Comparison of ENCODE assay signal across 8 mouse cellular contexts in the genomic region with DNA sequence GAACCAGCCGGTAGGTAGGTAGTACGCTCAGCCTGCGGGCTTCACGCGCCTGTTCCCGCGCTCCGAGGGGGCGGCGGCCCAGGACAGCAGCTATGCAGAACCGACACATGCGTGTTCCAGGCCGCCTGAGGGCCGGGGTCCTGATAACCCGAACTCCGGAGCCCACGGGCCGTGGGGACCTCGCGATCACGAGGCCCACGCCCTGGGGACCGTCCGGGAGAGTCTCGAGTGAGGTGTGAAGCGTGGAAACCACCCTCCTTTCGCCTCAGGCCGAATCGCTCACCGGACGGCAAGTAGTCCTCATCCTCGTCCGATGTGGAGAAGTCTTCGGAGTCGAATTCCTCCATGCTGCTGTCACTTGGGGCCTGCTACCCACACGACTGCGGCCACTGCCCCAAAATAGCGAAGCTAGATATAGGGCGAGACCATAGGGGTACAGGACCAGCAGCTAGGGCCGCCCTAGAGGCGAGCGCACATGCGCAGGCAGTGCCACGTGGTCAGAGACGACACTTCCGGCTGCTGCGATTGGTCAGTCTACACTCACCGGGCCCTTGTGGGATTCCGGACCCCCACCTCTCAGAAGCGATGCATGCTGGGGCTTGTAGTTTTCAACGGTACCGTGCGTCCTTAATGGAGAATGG. TPM values are rescaled to one million over a fixed set of nuclear protein-coding genes. Genes with fewer than 3 reads are reported as not detected.
DNase-seq lines count a peak whose midpoint lies in the region; ATAC-seq and TF ChIP-seq lines count a peak whose summit lies in the region.

A gene (minus strand): TSS at position 431 of the 641 bp plus-strand sequence.

- H3K27ac ChIP-seq in forebrain, embryonic 12.5 days = peak within 1 kb of the TSS; percentile 13; the same call in 1 of the 2 replicates
- H3K27ac ChIP-seq in heart, postnatal 0 days (ENCODE audit: low read depth) = peak within 1 kb of the TSS; percentile 39
- peak within 1 kb of the TSS; percentile 5; the same call in 1 of the 2 replicates for H3K27ac ChIP-seq in liver, embryonic 16.5 days (ENCODE audit: low read length)
- peak within 1 kb of the TSS; percentile 29; the same call in 1 of the 2 replicates for H3K27ac ChIP-seq in neural tube, embryonic 13.5 days (replicated peaks)
- H3K27ac ChIP-seq in testis, adult 2 months (ENCODE audit: control insufficient read depth, insufficient read depth, low read depth, low read length) = peak within 1 kb of the TSS; percentile 72

- ATAC-seq in forebrain, embryonic 12.5 days (ENCODE audit: low FRiP score) = peak; percentile 100
- peak; percentile 100 for ATAC-seq in heart, postnatal 0 days (ENCODE audit: insufficient read depth, low read depth)
- peak; percentile 100 for ATAC-seq in liver, embryonic 16.5 days (ENCODE audit: low read depth)
- ATAC-seq in neural tube, embryonic 13.5 days (ENCODE audit: low read depth) = peak; percentile 100

- H3K4me2 ChIP-seq in forebrain, embryonic 12.5 days = peak within 1 kb of the TSS; percentile 78
- H3K4me2 ChIP-seq in heart, postnatal 0 days (ENCODE audit: low read depth, low read length) = peak within 1 kb of the TSS; percentile 95
- H3K4me2 ChIP-seq in liver, embryonic 16.5 days (ENCODE audit: low read depth, low read length) = peak within 1 kb of the TSS; percentile 96
- H3K4me2 ChIP-seq in neural tube, embryonic 13.5 days = peak within 1 kb of the TSS; percentile 86

- H3K27me3 ChIP-seq in E14TG2a.4 (ENCODE audit: insufficient read depth, low read length) = no peaks in the 10 kb centered on the region
- H3K27me3 ChIP-seq in forebrain, embryonic 12.5 days = no peaks in the 10 kb centered on the region
- no peaks in the 10 kb centered on the region for H3K27me3 ChIP-seq in heart, postnatal 0 days (ENCODE audit: control insufficient read depth, insufficient read depth, low read length)
- H3K27me3 ChIP-seq in liver, embryonic 16.5 days (ENCODE audit: control insufficient read depth, insufficient read depth, low read depth, low read length) = no peaks in the 10 kb centered on the region
- H3K27me3 ChIP-seq in neural tube, embryonic 13.5 days = no peaks in the 10 kb centered on the region
- H3K27me3 ChIP-seq in testis, adult 2 months (ENCODE audit: control insufficient read depth, insufficient read depth, low read length) = no peaks in the 10 kb centered on the region

- peak; percentile 94 for DNase-seq in c-Kit-positive CD71-positive TER-119-positive erythroid progenitor cells, embryonic 14.5 days (ENCODE audit: low spot score)
- peak; percentile 96 for DNase-seq in heart, postnatal 0 days (ENCODE audit: low spot score)
- peak; percentile 97 to 98 for DNase-seq in kidney, postnatal 4 days

- peak within 1 kb of the TSS; percentile 80 for H3K9ac ChIP-seq in forebrain, embryonic 12.5 days
- H3K9ac ChIP-seq in heart, postnatal 0 days (replicated peaks; ENCODE audit: low read depth, low read length) = peak within 1 kb of the TSS; percentile 67
- H3K9ac ChIP-seq in liver, embryonic 16.5 days (ENCODE audit: low read depth, low read length) = peak within 1 kb of the TSS; percentile 80
- peak within 1 kb of the TSS; percentile 89 for H3K9ac ChIP-seq in neural tube, embryonic 13.5 days

- no peak for TF ChIP-seq CTCF in E14TG2a.4 (conservative IDR thresholded peaks at IDR 0.05; ENCODE audit: low read length)
- peak; percentile 34 for TF ChIP-seq CTCF in heart, postnatal 0 days (IDR thresholded peaks at IDR 0.05; ENCODE audit: low read depth)
- no peak for TF ChIP-seq CTCF in testis, adult 2 months (IDR thresholded peaks at IDR 0.05; ENCODE audit: control insufficient read depth, insufficient read depth, insufficient replicate concordance, low read depth, low read length)

- WGBS in forebrain, embryonic 12.5 days = under 1% methylated on average over 53 of the region's 53 CpGs
- WGBS in heart, postnatal 0 days = under 1% methylated on average over 53 of the region's 53 CpGs
- WGBS in liver, embryonic 16.5 days (ENCODE audit: insufficient replicate concordance) = under 1% methylated on average over 53 of the region's 53 CpGs
- WGBS in neural tube, embryonic 13.5 days = under 1% methylated on average over 53 of the region's 53 CpGs

- TF ChIP-seq POLR2A in testis, adult 2 months (IDR thresholded peaks at IDR 0.05; ENCODE audit: control insufficient read depth, low read depth, low read length) = peak; percentile 98

- H3K36me3 ChIP-seq in E14TG2a.4 (ENCODE audit: insufficient read depth, low read length) = peaks cover 35% of the 10 kb centered on the region
- H3K36me3 ChIP-seq in forebrain, embryonic 12.5 days (replicated peaks) = no peaks in the 10 kb centered on the region
- H3K36me3 ChIP-seq in heart, postnatal 0 days (replicated peaks; ENCODE audit: control insufficient read depth, insufficient read depth, low read length) = no peaks in the 10 kb centered on the region
- H3K36me3 ChIP-seq in liver, embryonic 16.5 days (ENCODE audit: control insufficient read depth, insufficient read depth) = no peaks in the 10 kb centered on the region
- 0 out of 2 replicates have a peak, but pooled peaks cover 3% of the 10 kb centered on the region for H3K36me3 ChIP-seq in neural tube, embryonic 13.5 days
- H3K36me3 ChIP-seq in testis, adult 2 months (ENCODE audit: control insufficient read depth, insufficient read depth, low read length) = no peaks in the 10 kb centered on the region

- H3K9me3 ChIP-seq in E14TG2a.4 (ENCODE audit: low read length) = no peaks in the 10 kb centered on the region
- no peaks in the 10 kb centered on the region for H3K9me3 ChIP-seq in forebrain, embryonic 12.5 days
- no peaks in the 10 kb centered on the region for H3K9me3 ChIP-seq in heart, postnatal 0 days (replicated peaks; ENCODE audit: control insufficient read depth, low read length)
- no peaks in the 10 kb centered on the region for H3K9me3 ChIP-seq in liver, embryonic 16.5 days (replicated peaks; ENCODE audit: control insufficient read depth, low read length)
- H3K9me3 ChIP-seq in neural tube, embryonic 13.5 days = no peaks in the 10 kb centered on the region

- H3K4me1 ChIP-seq in E14TG2a.4 (replicated peaks; ENCODE audit: low read depth, low read length) = peaks cover 55% of the 10 kb centered on the region
- peaks cover 10% of the 10 kb centered on the region for H3K4me1 ChIP-seq in forebrain, embryonic 12.5 days
- peaks cover 6% of the 10 kb centered on the region; the same call in 1 of the 2 replicates for H3K4me1 ChIP-seq in heart, postnatal 0 days (ENCODE audit: control insufficient read depth, insufficient read depth)
- H3K4me1 ChIP-seq in liver, embryonic 16.5 days (ENCODE audit: control insufficient read depth, low read depth, low read length) = peaks cover 16% of the 10 kb centered on the region
- peaks cover 27% of the 10 kb centered on the region for H3K4me1 ChIP-seq in neural tube, embryonic 13.5 days (replicated peaks)
- peaks cover 3% of the 10 kb centered on the region; the same call in 1 of the 2 replicates for H3K4me1 ChIP-seq in testis, adult 2 months (ENCODE audit: control insufficient read depth, insufficient read depth, low read length)

- peak within 1 kb of the TSS; percentile 94 for H3K4me3 ChIP-seq in E14TG2a.4 (replicated peaks; ENCODE audit: low read length)
- peak within 1 kb of the TSS; percentile 84 for H3K4me3 ChIP-seq in forebrain, embryonic 12.5 days (replicated peaks)
- H3K4me3 ChIP-seq in heart, postnatal 0 days (ENCODE audit: low read depth, low read length) = peak within 1 kb of the TSS; percentile 70
- peak within 1 kb of the TSS; percentile 86 for H3K4me3 ChIP-seq in liver, embryonic 16.5 days (ENCODE audit: low read depth, low read length)
- H3K4me3 ChIP-seq in neural tube, embryonic 13.5 days = peak within 1 kb of the TSS; percentile 96
- H3K4me3 ChIP-seq in testis, adult 2 months (ENCODE audit: control insufficient read depth, low read depth, low read length) = peak within 1 kb of the TSS; percentile 90

- 0 out of 2 replicates have a peak, but pooled peaks have one; percentile 23 for TF ChIP-seq EP300 in heart, postnatal 0 days (IDR thresholded peaks at IDR 0.05; ENCODE audit: low read depth)

RNA-seq across cellular contexts. Expression of the gene that starts here (rescaled TPM):
- polyA plus RNA-seq in forebrain, embryonic 12.5 days (2016; fragmentation: Nextera tagmentation; extraction: Ambion mirVana) = 199 and 207 TPM in 2 replicates
- total RNA-seq in heart, postnatal 0 days (2014; rRNA removed; ENCODE audit: low replicate concordance) = 16.1 and 20.4 TPM in 2 replicates
- polyA plus RNA-seq in heart, postnatal 0 days (2015; fragmentation: Nextera tagmentation; extraction: Ambion mirVana) = 85.4 and 86.2 TPM in 2 replicates
- 63.2 and 67.8 TPM in 2 replicates for polyA plus RNA-seq in liver, embryonic 16.5 days (2015; fragmentation: Nextera tagmentation; extraction: Ambion mirVana)
- 175 and 197 TPM in 2 replicates for polyA plus RNA-seq in neural tube, embryonic 13.5 days (2015; fragmentation: Nextera tagmentation; extraction: Ambion mirVana)
- 9.7 and 12.5 TPM in 2 replicates for polyA plus RNA-seq in testis, adult 2 months (2012; rRNA removed)

Comparison
In these comparisons a context has a peak if more than half of its experiments do, and no peak if none do; other contexts are left out.
1. Peak in every context shown above with its lines: DNase-seq, ATAC-seq, H3K4me3 ChIP-seq and H3K27ac ChIP-seq.
2. H3K27ac ChIP-seq: peak in every context shown above with its lines; median percentile 72 in testis, adult 2 months; 39 in heart, postnatal 0 days; 29 in neural tube, embryonic 13.5 days; 13 in forebrain, embryonic 12.5 days; 5 in liver, embryonic 16.5 days.